Comparison of ENCODE assay signal across 8 mouse cellular contexts in genomic region chr8:95886647-95887577, GRCm38 (mm10). TPM values are rescaled to one million over a fixed set of nuclear protein-coding genes. Genes with fewer than 3 reads are reported as not detected.
DNase-seq lines count a peak whose midpoint lies in the region; ATAC-seq and TF ChIP-seq lines count a peak whose summit lies in the region.

No protein-coding gene starts in this region.

- peak; percentile 34 for DNase-seq in cerebellum, adult 11 months
- DNase-seq in cerebellum, adult 18-20 months = peak; percentile 39 to 51
- DNase-seq in gastrocnemius, adult 2 months = peak; percentile 81
- DNase-seq in hindbrain, embryonic 14.5 days (ENCODE audit: low spot score) = no peak
- peak; percentile 15 to 43 for DNase-seq in left cerebral cortex, adult 9 months (ENCODE audit: low spot score in 2 of 2)

- peak overlapping the region; percentile 98 for H3K27ac ChIP-seq in gastrocnemius, adult 2 months
- peak overlapping the region; percentile 83; the same call in 1 of the 2 replicates for H3K27ac ChIP-seq in hindbrain, embryonic 14.5 days
- H3K27ac ChIP-seq in small intestine, adult 2 months (ENCODE audit: insufficient read depth, low read depth, low read length) = peak overlapping the region; percentile 39; the same call in 1 of the 2 replicates

- no peaks in the 10 kb centered on the region for H3K9me3 ChIP-seq in hindbrain, embryonic 14.5 days (ENCODE audit: control insufficient read depth, low read length)
- H3K9me3 ChIP-seq in megakaryocyte, embryonic 14.5 days = no peaks in the 10 kb centered on the region; the same call in 1 of the 2 replicates

- 69% methylated on average over 17 of the region's 17 CpGs for WGBS in hindbrain, embryonic 14.5 days
- 37% methylated on average over 17 of the region's 17 CpGs for WGBS in small intestine, adult 2 months

- H3K27me3 ChIP-seq in hindbrain, embryonic 14.5 days (ENCODE audit: control insufficient read depth, insufficient read depth, low read length) = no peaks in the 10 kb centered on the region
- H3K27me3 ChIP-seq in megakaryocyte, embryonic 14.5 days (replicated peaks) = no peaks in the 10 kb centered on the region
- no peaks in the 10 kb centered on the region for H3K27me3 ChIP-seq in small intestine, adult 2 months (ENCODE audit: control insufficient read depth, insufficient read depth, low read length)

- intact Hi-C loops in gastrocnemius, adult 2 months (cut with DNase I) = no loop called here

- H3K4me3 ChIP-seq in gastrocnemius, adult 2 months = peak overlapping the region; percentile 80
- H3K4me3 ChIP-seq in hindbrain, embryonic 14.5 days (replicated peaks; ENCODE audit: low read length) = peak overlapping the region; percentile 100
- peak overlapping the region; percentile 98 for H3K4me3 ChIP-seq in megakaryocyte, embryonic 14.5 days (replicated peaks)
- peak overlapping the region; percentile 82 for H3K4me3 ChIP-seq in small intestine, adult 2 months (ENCODE audit: low read depth, low read length)

- no peak for ATAC-seq in cerebellum, adult (ENCODE audit: insufficient number of reproducible peaks, low FRiP score, low TSS enrichment)
- ATAC-seq in hindbrain, embryonic 14.5 days (ENCODE audit: low FRiP score) = no peak

- peaks cover 21% of the 10 kb centered on the region for H3K4me1 ChIP-seq in hindbrain, embryonic 14.5 days (replicated peaks; ENCODE audit: control insufficient read depth, insufficient read depth, low read length)
- H3K4me1 ChIP-seq in megakaryocyte, embryonic 14.5 days = peaks cover 62% of the 10 kb centered on the region
- H3K4me1 ChIP-seq in small intestine, adult 2 months (ENCODE audit: control insufficient read depth, insufficient read depth, insufficient read length, low read length) = peaks cover 12% of the 10 kb centered on the region; the same call in 1 of the 2 replicates

- TF ChIP-seq CTCF in gastrocnemius, adult 2 months (IDR thresholded peaks at IDR 0.05) = no peak
- no peak for TF ChIP-seq CTCF in small intestine, adult 2 months (IDR thresholded peaks at IDR 0.05; ENCODE audit: extremely low read depth, insufficient read length, insufficient replicate concordance, low read depth, low read length)

- H3K4me2 ChIP-seq in hindbrain, embryonic 14.5 days (replicated peaks) = peak overlapping the region; percentile 74

- H3K36me3 ChIP-seq in hindbrain, embryonic 14.5 days (replicated peaks; ENCODE audit: control insufficient read depth, insufficient read depth) = no peaks in the 10 kb centered on the region
- peaks cover 5% of the 10 kb centered on the region for H3K36me3 ChIP-seq in megakaryocyte, embryonic 14.5 days (replicated peaks; ENCODE audit: low read length)
- no peaks in the 10 kb centered on the region for H3K36me3 ChIP-seq in small intestine, adult 2 months (ENCODE audit: control insufficient read depth, insufficient read depth, low read length)

- peak overlapping the region; percentile 88 for H3K9ac ChIP-seq in hindbrain, embryonic 14.5 days

- TF ChIP-seq POLR2A in small intestine, adult 2 months (IDR thresholded peaks at IDR 0.05; ENCODE audit: low read depth, low read length) = no peak

RNA-seq across cellular contexts. Expression of gene Got2, which starts 1.4 kb away (rescaled TPM):
- 100 to 1,000 TPM; 342 to 564 TPM for total RNA-seq in gastrocnemius, adult 2 months (2021)
- 90.5 and 102 TPM in 2 replicates for polyA plus RNA-seq in hindbrain, embryonic 14.5 days (2014; fragmentation: Nextera tagmentation; extraction: Ambion mirVana)
- polyA plus RNA-seq in megakaryocyte, embryonic 14.5 days (2012; ENCODE audit: insufficient read depth, low replicate concordance) = 8.5 and 22.3 TPM in 2 replicates
- 26.3 and 31.9 TPM in 2 replicates for polyA plus RNA-seq in small intestine, adult 2 months (2012; rRNA removed)

RNA-seq across cellular contexts. Expression of gene Slc38a7, which starts 33.6 kb away (rescaled TPM):
- 1 to 10 TPM; 6.7 to 6.8 TPM for total RNA-seq in gastrocnemius, adult 2 months (2021)
- polyA plus RNA-seq in hindbrain, embryonic 14.5 days (2014; fragmentation: Nextera tagmentation; extraction: Ambion mirVana) = 22.9 and 26.7 TPM in 2 replicates
- polyA plus RNA-seq in megakaryocyte, embryonic 14.5 days (2012; ENCODE audit: insufficient read depth, low replicate concordance) = 3.6 and 9.6 TPM in 2 replicates
- polyA plus RNA-seq in small intestine, adult 2 months (2012; rRNA removed) = 9.4 and 14.9 TPM in 2 replicates

Comparison
In these comparisons a context has a peak if more than half of its experiments do, and no peak if none do; other contexts are left out.
1. H3K27ac ChIP-seq: peak in every context shown above with its lines; median percentile 98 in gastrocnemius, adult 2 months; 83 in hindbrain, embryonic 14.5 days; 39 in small intestine, adult 2 months.